ENCODE assay signal across 8 mouse cellular contexts in the genomic region with DNA sequence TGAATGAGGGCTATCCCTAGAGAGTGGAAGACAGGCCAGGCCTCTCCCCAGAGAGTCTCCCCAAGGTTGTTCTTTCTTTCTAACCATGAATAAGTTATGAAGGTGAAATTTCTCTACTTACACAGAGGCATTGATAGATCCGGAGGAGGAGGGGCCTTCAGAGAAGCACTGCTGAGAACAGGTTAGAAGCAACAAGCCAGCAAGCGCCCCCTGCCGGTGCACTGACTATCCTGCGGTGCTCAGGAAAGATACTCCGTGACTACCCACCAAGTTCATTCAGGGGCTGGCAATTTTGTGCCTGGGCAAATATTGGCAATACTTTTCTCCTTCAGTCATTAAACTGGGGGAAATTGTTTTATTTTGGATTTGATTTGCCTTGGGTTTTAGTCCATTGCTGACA.
DNase-seq lines count a peak whose midpoint lies in the region; ATAC-seq lines count a peak whose summit lies in the region.

No protein-coding gene starts in this region.

- no peak overlapping the region for H3K9ac ChIP-seq in midbrain, embryonic 14.5 days (replicated peaks; ENCODE audit: low read length)
- H3K9ac ChIP-seq in midbrain, embryonic 16.5 days (ENCODE audit: low read depth, low read length) = no peak overlapping the region

- no peak overlapping the region for H3K27ac ChIP-seq in midbrain, embryonic 14.5 days (replicated peaks; ENCODE audit: low read depth, low read length)
- no peak overlapping the region for H3K27ac ChIP-seq in midbrain, embryonic 16.5 days (ENCODE audit: low read length)
- H3K27ac ChIP-seq in limb, embryonic 10.5 days = no peak overlapping the region

- 0 out of 2 replicates have a peak, but pooled peaks have one; percentile 2 for ATAC-seq in midbrain, embryonic 14.5 days (ENCODE audit: low FRiP score, low TSS enrichment)
- ATAC-seq in midbrain, embryonic 16.5 days = no peak
- ATAC-seq in erythroid progenitor cell, adult 5-6 weeks (replicated peaks; ENCODE audit: low FRiP score, poor library complexity, severe bottlenecking) = no peak; the same call in 1 of the 2 replicates

- H3K4me1 ChIP-seq in midbrain, embryonic 14.5 days (ENCODE audit: control insufficient read depth, insufficient read depth, low read length) = peaks cover 9% of the 10 kb centered on the region; the same call in 1 of the 2 replicates
- H3K4me1 ChIP-seq in midbrain, embryonic 16.5 days (ENCODE audit: control insufficient read depth, insufficient read depth, low read length) = 0 out of 2 replicates have a peak, but pooled peaks cover 2% of the 10 kb centered on the region
- peaks cover 18% of the 10 kb centered on the region for H3K4me1 ChIP-seq in limb, embryonic 10.5 days

- H3K9me3 ChIP-seq in midbrain, embryonic 14.5 days (ENCODE audit: control insufficient read depth, low read length) = no peaks in the 10 kb centered on the region
- H3K9me3 ChIP-seq in midbrain, embryonic 16.5 days (replicated peaks; ENCODE audit: control insufficient read depth, low read length, poor library complexity, severe bottlenecking) = no peaks in the 10 kb centered on the region
- H3K9me3 ChIP-seq in limb, embryonic 10.5 days (replicated peaks) = no peaks in the 10 kb centered on the region

- 23% methylated on average over 5 of the region's 5 CpGs for WGBS in midbrain, embryonic 14.5 days
- 28% methylated on average over 5 of the region's 5 CpGs for WGBS in midbrain, embryonic 16.5 days
- WGBS in limb, embryonic 10.5 days = 29% methylated on average over 5 of the region's 5 CpGs

- H3K27me3 ChIP-seq in midbrain, embryonic 14.5 days (ENCODE audit: control insufficient read depth, insufficient read depth, low read length) = 0 out of 2 replicates have a peak, but pooled peaks cover 3% of the 10 kb centered on the region
- no peaks in the 10 kb centered on the region for H3K27me3 ChIP-seq in midbrain, embryonic 16.5 days (ENCODE audit: control insufficient read depth, insufficient read depth, low read depth, low read length)
- H3K27me3 ChIP-seq in limb, embryonic 10.5 days (ENCODE audit: low read depth, poor library complexity, severe bottlenecking) = 0 out of 2 replicates have a peak, but pooled peaks cover 6% of the 10 kb centered on the region

- H3K4me2 ChIP-seq in midbrain, embryonic 14.5 days (ENCODE audit: low read length) = no peak overlapping the region
- no peak overlapping the region for H3K4me2 ChIP-seq in midbrain, embryonic 16.5 days (ENCODE audit: low read length)

- no peaks in the 10 kb centered on the region for H3K36me3 ChIP-seq in midbrain, embryonic 14.5 days (ENCODE audit: control insufficient read depth, insufficient read depth, low read length)
- H3K36me3 ChIP-seq in midbrain, embryonic 16.5 days (ENCODE audit: control insufficient read depth, insufficient read depth, low read length) = no peaks in the 10 kb centered on the region
- no peaks in the 10 kb centered on the region for H3K36me3 ChIP-seq in limb, embryonic 10.5 days

- DNase-seq in midbrain, embryonic 14.5 days = peak; percentile 71
- DNase-seq in T-cell, adult 2 months (ENCODE audit: low spot score) = peak; percentile 40
- peak; percentile 81 to 85 for DNase-seq in cerebellum, postnatal 10 days
- peak; percentile 34 to 61 for DNase-seq in gastrocnemius, postnatal 4 days (ENCODE audit: low spot score in 2 of 2)
- DNase-seq in limb, embryonic 10.5 days (ENCODE audit: low spot score) = peak; percentile 75
- DNase-seq in retina, postnatal 1 day = peak; percentile 57

- H3K4me3 ChIP-seq in midbrain, embryonic 14.5 days (replicated peaks; ENCODE audit: low read depth, low read length) = no peak overlapping the region
- no peak overlapping the region for H3K4me3 ChIP-seq in midbrain, embryonic 16.5 days (ENCODE audit: low read depth, low read length)
- H3K4me3 ChIP-seq in limb, embryonic 10.5 days = no peak overlapping the region
